In the genomic region with DNA sequence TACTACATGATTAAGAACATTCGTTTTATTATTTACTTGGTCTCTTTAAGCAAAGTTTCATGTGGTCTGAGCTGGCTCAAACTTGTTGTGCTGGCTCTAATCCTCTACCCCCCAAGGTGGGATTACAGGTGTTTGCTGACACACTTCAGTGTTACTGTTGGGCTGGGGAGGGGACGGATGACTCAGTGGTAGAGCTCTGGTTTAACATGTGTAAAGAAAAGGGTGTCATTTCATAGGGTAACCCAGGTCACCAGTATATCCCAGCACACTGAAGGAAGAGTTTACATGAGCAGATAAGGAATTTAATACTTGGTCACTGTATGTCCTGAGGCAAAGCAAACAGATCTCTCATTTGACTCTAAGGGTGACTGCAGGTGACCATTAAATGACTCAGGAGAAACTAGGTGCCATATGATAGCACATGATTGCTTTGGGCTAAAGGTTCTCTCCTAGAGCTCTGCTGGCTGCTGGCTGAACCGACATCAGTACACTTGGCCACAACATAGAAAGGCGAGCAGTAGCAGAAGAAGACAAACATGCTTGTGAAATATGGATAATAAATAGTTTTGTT, we compare ENCODE assay signal across 19 mouse cellular contexts.
A peak's percentile ranks its signal among the peaks of the same experiment; 100 is the strongest.
DNase-seq lines count a peak whose midpoint lies in the region; ATAC-seq and TF ChIP-seq lines count a peak whose summit lies in the region.
"Had no signal": no experiment of that assay in that cellular context is flagged by ENCODE, and none has a peak within 500 bp of the region (broad histone marks: within the 10 kb centered on the region; RNA-seq: fewer than 3 reads in every experiment).

No protein-coding gene starts in this region.

- no peak for TF ChIP-seq POLR2A in MEL (IDR thresholded peaks at IDR 0.05; ENCODE audit: control insufficient read depth in 1 of 2, insufficient read depth in 1 of 2, low read depth in 1 of 2, low read length in 2 of 2, poor library complexity in 1 of 2)

- no peak overlapping the region for H3K9ac ChIP-seq in MEL (ENCODE audit: control insufficient read depth, low read depth, low read length, poor library complexity, severe bottlenecking)
- no peak overlapping the region for H3K9ac ChIP-seq in intestine, embryonic 16.5 days (ENCODE audit: low read depth, low read length)
- no peak overlapping the region for H3K9ac ChIP-seq in stomach, postnatal 0 days (ENCODE audit: low read length)
- H3K9ac ChIP-seq: forebrain, embryonic 15.5 days; hindbrain, embryonic 14.5 days had no signal

- no peak for TF ChIP-seq RAD21 in MEL (IDR thresholded peaks at IDR 0.05; ENCODE audit: low read depth, low read length)

- H3K27ac ChIP-seq in MEL (ENCODE audit: control insufficient read depth, low read depth, low read length), result peak overlapping the region; percentile 94
- no peak overlapping the region for H3K27ac ChIP-seq in intestine, embryonic 16.5 days (ENCODE audit: low read length)
- H3K27ac ChIP-seq in stomach, postnatal 0 days (replicated peaks), result no peak overlapping the region
- H3K27ac ChIP-seq: forebrain, embryonic 15.5 days; hindbrain, embryonic 10.5 days; hindbrain, embryonic 14.5 days had no signal

- TF ChIP-seq CTCF in MEL (IDR thresholded peaks at IDR 0.05 in 2 of 3, conservative IDR thresholded peaks at IDR 0.05 in 1 of 3; ENCODE audit: control insufficient read depth in 1 of 3, insufficient read depth in 1 of 3, low read depth in 2 of 3, low read length in 3 of 3, poor library complexity in 1 of 3, severe bottlenecking in 1 of 3), result no peak
- TF ChIP-seq CTCF in stomach, postnatal 0 days (IDR thresholded peaks at IDR 0.05; ENCODE audit: low read depth), result no peak

- peaks cover 0 to 32% of the 10 kb centered on the region in 2 experiments; a peak in 2 of 4 replicates for H3K36me3 ChIP-seq in MEL (ENCODE audit: control insufficient read depth in 1 of 2, insufficient read depth in 2 of 2, low read length in 2 of 2)
- no peaks in the 10 kb centered on the region for H3K36me3 ChIP-seq in intestine, embryonic 16.5 days (ENCODE audit: control insufficient read depth, insufficient read depth, low read length)
- no peaks in the 10 kb centered on the region for H3K36me3 ChIP-seq in stomach, postnatal 0 days (ENCODE audit: control insufficient read depth, insufficient read depth, low read length)
- H3K36me3 ChIP-seq: G1E; hindbrain, embryonic 10.5 days had no signal

- no peak for TF ChIP-seq EP300 in MEL (IDR thresholded peaks at IDR 0.05; ENCODE audit: low read depth in 1 of 2, low read length in 2 of 2)
- no peak for TF ChIP-seq EP300 in stomach, postnatal 0 days (optimal IDR thresholded peaks at IDR 0.05)

- H3K4me3 ChIP-seq in MEL (ENCODE audit: control insufficient read depth in 1 of 2, insufficient read depth in 1 of 2, low read depth in 2 of 2, low read length in 2 of 2), result no peak overlapping the region
- H3K4me3 ChIP-seq in intestine, embryonic 16.5 days (ENCODE audit: low read length), result no peak overlapping the region
- H3K4me3 ChIP-seq in stomach, postnatal 0 days (ENCODE audit: low read depth, low read length), result no peak overlapping the region
- H3K4me3 ChIP-seq: forebrain, embryonic 15.5 days; hindbrain, embryonic 10.5 days had no signal

- intact Hi-C loops in heart, postnatal 36 days (cut with DNase I), result no loop called here

- H3K4me2 ChIP-seq in intestine, embryonic 16.5 days (ENCODE audit: low read depth, low read length), result no peak overlapping the region
- no peak overlapping the region for H3K4me2 ChIP-seq in stomach, postnatal 0 days (replicated peaks; ENCODE audit: low read depth)
- H3K4me2 ChIP-seq: forebrain, embryonic 15.5 days; hindbrain, embryonic 14.5 days had no signal

- peak; percentile 18 for DNase-seq in heart, adult 11 months
- no peak for DNase-seq in heart, postnatal 36 days
- DNase-seq in MEL (ENCODE audit: low read depth, low spot score), result peak; percentile 44
- no peak for DNase-seq in stomach, postnatal 0 days (ENCODE audit: low spot score)
- DNase-seq in frontal cortex, postnatal 25 days (ENCODE audit: low spot score in 2 of 2), result no peak
- DNase-seq in lung, postnatal 14 days, result no peak
- DNase-seq: adrenal gland, adult 2 months; adrenal gland, postnatal 25 days; cerebellum, adult 2 months; cerebellum, postnatal 10 days; gastrocnemius, postnatal 25 days; heart, postnatal 10 days; kidney, adult 18-20 months had no signal

- H3K27me3 ChIP-seq in MEL (ENCODE audit: control insufficient read depth in 1 of 2, insufficient read depth in 2 of 2, low read length in 2 of 2), result no peaks in the 10 kb centered on the region
- H3K27me3 ChIP-seq in intestine, embryonic 16.5 days (replicated peaks; ENCODE audit: control insufficient read depth, insufficient read depth, low read length), result no peaks in the 10 kb centered on the region
- H3K27me3 ChIP-seq in stomach, postnatal 0 days (ENCODE audit: control insufficient read depth, insufficient read depth, low read length), result no peaks in the 10 kb centered on the region
- H3K27me3 ChIP-seq: forebrain, embryonic 15.5 days; Patski had no signal

- H3K4me1 ChIP-seq in MEL (ENCODE audit: control insufficient read depth in 1 of 2, insufficient read depth in 2 of 2, low read length in 2 of 2), result peaks cover 8 to 32% of the 10 kb centered on the region in 2 experiments
- peaks cover 3% of the 10 kb centered on the region; the same call in 1 of the 2 replicates for H3K4me1 ChIP-seq in intestine, embryonic 16.5 days (ENCODE audit: control insufficient read depth, insufficient read depth, low read length)
- H3K4me1 ChIP-seq in stomach, postnatal 0 days (replicated peaks; ENCODE audit: control insufficient read depth, insufficient read depth), result 0 out of 2 replicates have a peak, but pooled peaks cover 2% of the 10 kb centered on the region

- no peaks in the 10 kb centered on the region for H3K79me2 ChIP-seq in MEL (ENCODE audit: control insufficient read depth, insufficient read depth, low read length, poor library complexity)

- 0 out of 2 replicates have a peak, but pooled peaks have one; percentile 18 for ATAC-seq in intestine, embryonic 16.5 days
- ATAC-seq in stomach, postnatal 0 days (ENCODE audit: low FRiP score, low TSS enrichment), result peak; percentile 85
- ATAC-seq: forebrain, embryonic 15.5 days; Patski had no signal

- no peaks in the 10 kb centered on the region for H3K9me3 ChIP-seq in MEL (replicated peaks; ENCODE audit: insufficient read depth, low read length)
- no peaks in the 10 kb centered on the region for H3K9me3 ChIP-seq in intestine, embryonic 16.5 days (ENCODE audit: control insufficient read depth, low read length)
- H3K9me3 ChIP-seq in stomach, postnatal 0 days (ENCODE audit: control insufficient read depth, low read length), result no peaks in the 10 kb centered on the region
- H3K9me3 ChIP-seq: forebrain, embryonic 15.5 days; G1E; hindbrain, embryonic 10.5 days had no signal

- 61% methylated on average over 4 of the region's 4 CpGs for WGBS in intestine, embryonic 16.5 days
- 53% methylated on average over 4 of the region's 4 CpGs for WGBS in stomach, postnatal 0 days

TF ChIP-seq in MEL, 35 proteins besides CTCF, POLR2A, EP300 and RAD21:
- no peak for TF ChIP-seq ZMIZ1 (IDR thresholded peaks at IDR 0.05; ENCODE audit: low read depth, low read length)
- 0 out of 2 replicates have a peak, but pooled peaks have one; percentile 9 for TF ChIP-seq ETS1 (IDR thresholded peaks at IDR 0.05; ENCODE audit: low read depth, low read length)

Comparison
In these comparisons a context has a peak if more than half of its experiments do, and no peak if none do; other contexts are left out.
1. DNase-seq: peak in heart, adult 11 months (single experiment) and MEL (single experiment); none in heart, postnatal 36 days (0 of 2), stomach, postnatal 0 days (single experiment), frontal cortex, postnatal 25 days (0 of 2) and lung, postnatal 14 days (single experiment).